Mouse (Mus musculus) gastrocnemius, postnatal 10 days (tissue): ENCODE data around the gene 4933430I17Rik. TPM values are rescaled to one million over a fixed set of nuclear protein-coding genes. Genes with fewer than 3 reads are reported as not detected.

Source experiments
- total RNA-seq, 2 experiments: library from RNA; stranded (reverse); gene quantifications; 2 replicates each; pipeline ENCODE4 v1.2.3; 2021

4933430I17Rik gene
- total RNA-seq, 2 experiments from 2014 or later = 0.18 to 0.26 TPM

Other genes with a start within 250 kb of the 4933430I17Rik start
- gene Fkbp15, start 164.8 kb upstream of the 4933430I17Rik start, total RNA-seq = 10 to 100 TPM; 18.0 to 22.0 TPM
- gene Slc31a1, start 164.6 kb upstream of the 4933430I17Rik start, total RNA-seq = 10 to 100 TPM; 12.4 to 16.6 TPM
- gene Cdc26, start 116.7 kb upstream of the 4933430I17Rik start, total RNA-seq = 10 to 100 TPM; 53.5 to 59.4 TPM
- gene Prpf4, start 116.6 kb upstream of the 4933430I17Rik start, total RNA-seq = 10 to 100 TPM; 13.5 to 13.6 TPM
- gene Rnf183, start 90.1 kb upstream of the 4933430I17Rik start, total RNA-seq = not detected
- under 1 TPM; 0.27 to 0.54 TPM for gene Wdr31, start 54.5 kb upstream of the 4933430I17Rik start, total RNA-seq
- gene Bspry, start 45.3 kb upstream of the 4933430I17Rik start, total RNA-seq = under 1 TPM; 0.66 to 0.70 TPM
- gene Hdhd3, start 21.9 kb upstream of the 4933430I17Rik start, total RNA-seq = 1 to 10 TPM; 3.9 to 6.2 TPM
- gene Alad, start 5.5 kb upstream of the 4933430I17Rik start, total RNA-seq = 10 to 100 TPM; 26.9 to 30.0 TPM
- 10 to 100 TPM; 20.9 to 21.8 TPM for gene Pole3, start 301 bp upstream of the 4933430I17Rik start, total RNA-seq
- gene Rgs3, start 34.5 kb downstream of the 4933430I17Rik start, total RNA-seq = 10 to 100 TPM; 20.1 to 32.8 TPM